17 mouse cellular contexts compared by ENCODE assay signal in the genomic region with DNA sequence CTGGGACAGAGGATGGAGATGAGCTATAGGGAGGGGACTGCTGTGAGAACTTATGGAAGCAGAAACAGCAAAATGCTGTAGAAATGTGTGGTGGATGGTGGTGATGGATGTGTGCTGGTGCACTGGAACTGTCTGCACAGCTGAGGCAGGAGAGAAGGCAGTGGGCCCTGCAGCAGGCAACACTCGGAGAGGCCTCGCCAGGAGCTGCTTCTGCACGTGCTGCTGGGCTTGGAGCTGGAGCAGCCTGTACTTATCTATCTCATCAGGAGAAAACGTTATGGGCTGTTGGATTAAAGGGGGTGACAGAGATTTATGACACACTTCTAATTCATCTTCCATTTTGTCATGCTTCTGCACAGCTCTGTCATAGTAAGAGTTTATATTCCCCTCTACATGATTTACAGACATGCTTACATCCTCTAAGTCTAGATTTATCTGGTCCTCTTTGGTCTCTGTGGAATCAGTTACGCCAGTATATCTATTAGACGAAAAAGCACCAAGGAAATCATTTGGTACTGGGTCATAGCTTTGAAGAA.
"Had no signal": no experiment of that assay in that cellular context is flagged by ENCODE, and none has a peak within 500 bp of the region (broad histone marks: within the 10 kb centered on the region; RNA-seq: fewer than 3 reads in every experiment).

No protein-coding gene starts in this region.

- H3K4me3 ChIP-seq: kidney, embryonic 15.5 days; limb, embryonic 13.5 days; liver, embryonic 15.5 days; midbrain, embryonic 12.5 days had no signal

- H3K27me3 ChIP-seq: kidney, embryonic 15.5 days; limb, embryonic 13.5 days; liver, embryonic 15.5 days; midbrain, embryonic 12.5 days had no signal

- H3K4me1 ChIP-seq: kidney, embryonic 15.5 days; limb, embryonic 13.5 days; liver, embryonic 15.5 days; midbrain, embryonic 12.5 days had no signal

- DNase-seq: kidney, adult 2 months; kidney, postnatal 36 days; layer of hippocampus, adult 9-11 months; left cerebral cortex, postnatal 4 days; lung, adult 2 months; lung, postnatal 36 days; thymus, adult 18-20 months; thymus, postnatal 14 days had no signal

- H3K27ac ChIP-seq: kidney, embryonic 15.5 days; limb, embryonic 13.5 days; liver, embryonic 15.5 days; midbrain, embryonic 12.5 days; stomach, postnatal 0 days had no signal

- H3K9ac ChIP-seq: kidney, embryonic 15.5 days; limb, embryonic 13.5 days; liver, embryonic 15.5 days; midbrain, embryonic 12.5 days had no signal

- H3K9me3 ChIP-seq: kidney, embryonic 15.5 days; limb, embryonic 13.5 days; liver, embryonic 15.5 days; midbrain, embryonic 12.5 days had no signal

- H3K4me2 ChIP-seq: kidney, embryonic 15.5 days; limb, embryonic 13.5 days; liver, embryonic 11.5 days; liver, embryonic 15.5 days; midbrain, embryonic 12.5 days had no signal

- H3K36me3 ChIP-seq: kidney, embryonic 15.5 days; limb, embryonic 13.5 days; liver, embryonic 15.5 days; midbrain, embryonic 12.5 days had no signal

- ATAC-seq: intestine, embryonic 16.5 days; lung, postnatal 0 days; midbrain, embryonic 16.5 days had no signal
